Mouse (Mus musculus) limb, embryonic 12.5 days (tissue): ENCODE data around the gene Rnf126. TPM values are rescaled to one million over a fixed set of nuclear protein-coding genes. Genes with fewer than 3 reads are reported as not detected.

Experiments used
- ATAC-seq: fragments of 200-750 bp; cut with Nextera tagmentation; 2 replicates; pipeline ENCODE4 v1.8.0; 2017; ENCODE audit warnings: low read depth, moderate TSS enrichment; ENCODE audit not compliant: insufficient number of reproducible peaks, insufficient read depth, low FRiP score, low TSS enrichment
- H3K27ac ChIP-seq: fragments of 300-500 bp; sonication (generic); 2 replicates; pipeline ENCODE4 v1.5.1; 2016; ENCODE audit warnings: mild to moderate bottlenecking, moderate library complexity
- H3K27me3 ChIP-seq: fragments of 300-500 bp; sonication (generic); 2 replicates; pipeline ENCODE4 v1.6.1; 2016; ENCODE audit warnings: mild to moderate bottlenecking, moderate library complexity
- H3K36me3 ChIP-seq: fragments of 300-500 bp; sonication (generic); 2 replicates; pipeline ENCODE4 v1.6.1; 2016; ENCODE audit warnings: mild to moderate bottlenecking, moderate library complexity
- H3K4me1 ChIP-seq: fragments of 300-500 bp; sonication (generic); replicated peaks from 2 replicates; pipeline ENCODE4 v1.6.1; 2016
- H3K4me2 ChIP-seq: fragments of 300-500 bp; sonication (generic); 2 replicates; pipeline ENCODE4 v1.6.1; 2016; ENCODE audit warnings: mild to moderate bottlenecking, moderate library complexity
- H3K4me3 ChIP-seq: fragments of 300-500 bp; sonication (generic); replicated peaks from 2 replicates; pipeline ENCODE4 v1.5.1; 2016; ENCODE audit warnings: mild to moderate bottlenecking
- H3K9ac ChIP-seq: fragments of 300-500 bp; sonication (generic); replicated peaks from 2 replicates; pipeline ENCODE4 v1.6.1; 2016; ENCODE audit warnings: mild to moderate bottlenecking, moderate library complexity
- H3K9me3 ChIP-seq: fragments of 300-500 bp; sonication (generic); 2 replicates; pipeline ENCODE4 v1.6.1; 2016; ENCODE audit warnings: mild to moderate bottlenecking, moderate library complexity
- WGBS: fragments of 180-500 bp; shearing (Covaris S2); methylation state at CpG from one replicate; pipeline ENCODE4 v1.1.7; 2016; 5-methylcytosine and 5-hydroxymethylcytosine counted together
- polyA plus RNA-seq: library from polyadenylated mRNA; unstranded; fragments of >200 nt; fragmentation: Nextera tagmentation; extraction: Ambion mirVana; gene quantifications from 2 replicates; pipeline ENCODE4 v1.2.1, GENCODE M21; 2016

Rnf126 gene
- polyA plus RNA-seq, 1 experiment from 2014 or later, result 108 TPM

GRCm38 (mm10) chr10:79778006-79778405 is 11.3 kb upstream of the Rnf126 start:
- Histone ChIP-seq H3K36me3 (no peaks in the 10 kb centered on the region), H3K27me3 (peaks cover 63% of the 10 kb centered on the region), H3K9me3 (peaks cover 6% of the 10 kb centered on the region; the same call in 1 of the 2 replicates), H3K27ac (no peak overlapping the region), H3K4me1 (peaks cover 39% of the 10 kb centered on the region), H3K4me2 (peak overlapping the region; percentile 80), H3K9ac (no peak overlapping the region; the same call in 1 of the 2 replicates), H3K4me3 (peak overlapping the region; percentile 8)
- 15% methylated on average over 15 of the region's 15 CpGs for WGBS
- no peak for ATAC-seq

GRCm38 (mm10) chr10:79777103-79777531 is 10.4 kb upstream of the Rnf126 start, which contains the start of gene Fstl3:
Gene Fstl3 (plus strand): TSS chr10:79777272.
- Histone ChIP-seq H3K9ac (peak within 1 kb of the TSS; percentile 66), H3K4me2 (peak within 1 kb of the TSS; percentile 80), H3K4me3 (peak within 1 kb of the TSS; percentile 53), H3K36me3 (no peaks in the 10 kb centered on the region), H3K9me3 (peaks cover 12% of the 10 kb centered on the region), H3K27me3 (peaks cover 56% of the 10 kb centered on the region), H3K27ac (no peak within 1 kb of the TSS), H3K4me1 (peaks cover 39% of the 10 kb centered on the region)
- WGBS, result 1% methylated on average over 39 of the region's 39 CpGs
- no peak for ATAC-seq

GRCm38 (mm10) chr10:79774486-79775279 is 7.9 kb upstream of the Rnf126 start:
- no peak overlapping the region for H3K4me2 ChIP-seq
- peaks cover 13% of the 10 kb centered on the region for H3K9me3 ChIP-seq
- H3K36me3 ChIP-seq, result no peaks in the 10 kb centered on the region
- H3K27me3 ChIP-seq, result peaks cover 32% of the 10 kb centered on the region
- no peak overlapping the region for H3K4me3 ChIP-seq
- H3K4me1 ChIP-seq, result peaks cover 26% of the 10 kb centered on the region
- no peak for ATAC-seq
- no peak overlapping the region for H3K27ac ChIP-seq
- 77% methylated on average over 5 of the region's 5 CpGs for WGBS
- H3K9ac ChIP-seq, result no peak overlapping the region

- WGBS, result 91% methylated on average over 2 of the region's 2 CpGs
- H3K27ac ChIP-seq, result no peak overlapping the region
- H3K4me1 ChIP-seq, result peaks cover 17% of the 10 kb centered on the region
- H3K4me3 ChIP-seq, result no peak overlapping the region
- peaks cover 13% of the 10 kb centered on the region for H3K9me3 ChIP-seq
- no peak for ATAC-seq
- H3K4me2 ChIP-seq, result no peak overlapping the region
- no peaks in the 10 kb centered on the region for H3K36me3 ChIP-seq
- H3K9ac ChIP-seq, result no peak overlapping the region
- peaks cover 17% of the 10 kb centered on the region for H3K27me3 ChIP-seq
Measured at GRCm38 (mm10) chr10:79773208-79773607, 6.5 kb upstream of the Rnf126 start.

GRCm38 (mm10) chr10:79772320-79772719 is 5.6 kb upstream of the Rnf126 start:
- Histone ChIP-seq H3K36me3 (no peaks in the 10 kb centered on the region), H3K4me3 (no peak overlapping the region), H3K4me1 (peaks cover 13% of the 10 kb centered on the region), H3K27me3 (peaks cover 9% of the 10 kb centered on the region), H3K9ac (no peak overlapping the region), H3K4me2 (no peak overlapping the region), H3K27ac (no peak overlapping the region), H3K9me3 (peaks cover 13% of the 10 kb centered on the region)
- no peak for ATAC-seq
- WGBS, result 80% methylated on average over 3 of the region's 3 CpGs

- Histone ChIP-seq H3K9ac (no peak overlapping the region), H3K4me2 (no peak overlapping the region), H3K27ac (no peak overlapping the region), H3K36me3 (no peaks in the 10 kb centered on the region), H3K4me1 (peaks cover 23% of the 10 kb centered on the region), H3K27me3 (no peaks in the 10 kb centered on the region), H3K4me3 (no peak overlapping the region), H3K9me3 (peaks cover 7% of the 10 kb centered on the region)
- 38% methylated on average over 4 of the region's 4 CpGs for WGBS
- no peak for ATAC-seq
Measured at GRCm38 (mm10) chr10:79769329-79769728, 2.6 kb upstream of the Rnf126 start.

GRCm38 (mm10) chr10:79768400-79768799 is 1.6 kb upstream of the Rnf126 start:
- Histone ChIP-seq H3K4me1 (peaks cover 27% of the 10 kb centered on the region), H3K9me3 (peaks cover 7% of the 10 kb centered on the region), H3K27ac (no peak overlapping the region), H3K27me3 (no peaks in the 10 kb centered on the region), H3K4me2 (no peak overlapping the region), H3K9ac (no peak overlapping the region), H3K36me3 (no peaks in the 10 kb centered on the region), H3K4me3 (no peak overlapping the region)
- WGBS, result 0% methylated on average over 5 of the region's 5 CpGs
- no peak for ATAC-seq

- Histone ChIP-seq H3K27me3 (no peaks in the 10 kb centered on the region), H3K9me3 (peaks cover 5% of the 10 kb centered on the region), H3K9ac (no peak overlapping the region), H3K27ac (peak overlapping the region; percentile 93), H3K4me1 (peaks cover 27% of the 10 kb centered on the region), H3K4me3 (peak overlapping the region; percentile 92), H3K36me3 (peaks cover 8% of the 10 kb centered on the region), H3K4me2 (peak overlapping the region; percentile 78)
- ATAC-seq, result peak; percentile 81
- WGBS, result 13% methylated on average over 40 of the region's 40 CpGs
Measured at GRCm38 (mm10) chr10:79767372-79768244, 856 bp upstream of the Rnf126 start.

GRCm38 (mm10) chr10:79766001-79766507 is 698 bp downstream of the Rnf126 start:
- WGBS, result 7% methylated on average over 16 of the region's 16 CpGs
- Histone ChIP-seq H3K4me1 (peaks cover 27% of the 10 kb centered on the region), H3K4me3 (peak overlapping the region; percentile 92), H3K27me3 (no peaks in the 10 kb centered on the region), H3K4me2 (peak overlapping the region; percentile 78), H3K9me3 (no peaks in the 10 kb centered on the region), H3K36me3 (peaks cover 23% of the 10 kb centered on the region), H3K27ac (peak overlapping the region; percentile 93), H3K9ac (peak overlapping the region; percentile 91)
- no peak for ATAC-seq

GRCm38 (mm10) chr10:79765228-79765745 is 1.5 kb downstream of the Rnf126 start:
- Histone ChIP-seq H3K9ac (peak overlapping the region; percentile 91), H3K36me3 (peaks cover 31% of the 10 kb centered on the region), H3K4me1 (peaks cover 27% of the 10 kb centered on the region), H3K4me3 (peak overlapping the region; percentile 92), H3K27ac (no peak overlapping the region), H3K4me2 (peak overlapping the region; percentile 78), H3K9me3 (no peaks in the 10 kb centered on the region), H3K27me3 (no peaks in the 10 kb centered on the region)
- 74% methylated on average over 2 of the region's 2 CpGs for WGBS
- ATAC-seq, result no peak

GRCm38 (mm10) chr10:79764234-79764633 is 2.5 kb downstream of the Rnf126 start:
- peaks cover 40% of the 10 kb centered on the region for H3K36me3 ChIP-seq
- H3K27ac ChIP-seq, result no peak overlapping the region
- ATAC-seq, result no peak
- H3K4me2 ChIP-seq, result no peak overlapping the region
- H3K9me3 ChIP-seq, result no peaks in the 10 kb centered on the region
- no peaks in the 10 kb centered on the region for H3K27me3 ChIP-seq
- 78% methylated on average over 7 of the region's 7 CpGs for WGBS
- H3K4me1 ChIP-seq, result peaks cover 27% of the 10 kb centered on the region
- H3K9ac ChIP-seq, result peak overlapping the region; percentile 13; the same call in 1 of the 2 replicates
- H3K4me3 ChIP-seq, result no peak overlapping the region
